Mouse (Mus musculus) erythroblast, embryonic 14.5 days (primary cell): ENCODE results near the gene Dlec1.

Experiments
- GATA1 ChIP-seq: IDR thresholded peaks from 2 replicates; pipeline ENCODE4 v1.6.1; 2012; ENCODE audit warnings: low read length, inconsistent platforms, mixed read lengths
- TAL1 ChIP-seq: IDR thresholded peaks from 3 replicates; pipeline ENCODE4 v1.6.1; 2012; ENCODE audit warnings: low read length, inconsistent platforms, mixed read lengths

- TF ChIP-seq GATA1 (no peak), TAL1 (no peak)
Observed at GRCm38 (mm10) chr9:119192202-119192990, 90.1 kb downstream of the Dlec1 start.
